Mouse (Mus musculus): ENCODE measurements around the gene Vpreb1.
"Not testable (repeated sequence)": the region's sequence is repeated elsewhere in the genome, so short reads cannot be mapped to it uniquely, and the experiment has no call there.

The Vpreb1 gene

GRCm38 (mm10) chr16:16870617-16871331, at the start of gene Vpreb1, which contains the start of gene Top3b:
TSS of gene Vpreb1 (minus strand) at chr16:16870843.
TSS of gene Top3b (plus strand) at chr16:16870736.
- peak; percentile 84 for DNase-seq (ENCODE audit: low spot score)

GRCm38 (mm10) chr16:16918441-16919117, 47.9 kb upstream of the Vpreb1 start:
- peak; percentile 7 for DNase-seq (ENCODE audit: low spot score)

GRCm38 (mm10) chr16:16913440-16913839, 42.8 kb upstream of the Vpreb1 start:
- no peak for DNase-seq (ENCODE audit: low spot score)

- DNase-seq (ENCODE audit: low spot score), result peak; percentile 45
Measured at GRCm38 (mm10) chr16:16911641-16912597, 41.3 kb upstream of the Vpreb1 start.

- DNase-seq (ENCODE audit: low spot score), result peak; percentile 40
Measured at GRCm38 (mm10) chr16:16907799-16908198, 37.2 kb upstream of the Vpreb1 start.

GRCm38 (mm10) chr16:16903188-16903587, 32.5 kb upstream of the Vpreb1 start:
- DNase-seq (ENCODE audit: low spot score), result no peak

- DNase-seq (ENCODE audit: low spot score), result no peak
Measured at GRCm38 (mm10) chr16:16902329-16902728, 31.7 kb upstream of the Vpreb1 start.

GRCm38 (mm10) chr16:16897056-16897584, 26.5 kb upstream of the Vpreb1 start:
- DNase-seq (ENCODE audit: low spot score), result no peak

- peak; percentile 92 for DNase-seq (ENCODE audit: low spot score)
Measured at GRCm38 (mm10) chr16:16896382-16897055, 25.9 kb upstream of the Vpreb1 start, which contains the start of gene Ppm1f. TSS of gene Ppm1f (plus strand) at chr16:16896469.

GRCm38 (mm10) chr16:16896015-16896381, 25.4 kb upstream of the Vpreb1 start:
- no peak for DNase-seq (ENCODE audit: low spot score)

- DNase-seq (ENCODE audit: low spot score), result no peak
Measured at GRCm38 (mm10) chr16:16892366-16892765, 21.7 kb upstream of the Vpreb1 start.

GRCm38 (mm10) chr16:16888341-16888740, 17.7 kb upstream of the Vpreb1 start:
- DNase-seq (ENCODE audit: low spot score), result no peak

GRCm38 (mm10) chr16:16879025-16879424, 8.4 kb upstream of the Vpreb1 start:
- no peak for DNase-seq (ENCODE audit: low spot score)

- no peak for DNase-seq (ENCODE audit: low spot score)
Measured at GRCm38 (mm10) chr16:16870241-16870616, 414 bp downstream of the Vpreb1 start.

GRCm38 (mm10) chr16:16865696-16866561, 4.7 kb downstream of the Vpreb1 start:
- DNase-seq (ENCODE audit: low spot score), result no peak

GRCm38 (mm10) chr16:16865217-16865616, 5.4 kb downstream of the Vpreb1 start:
- no peak for DNase-seq (ENCODE audit: low spot score)

GRCm38 (mm10) chr16:16863978-16864377, 6.7 kb downstream of the Vpreb1 start, which contains the start of gene Igll1:
TSS of gene Igll1 (minus strand) at chr16:16863985.
- no peak for DNase-seq (ENCODE audit: low spot score)

- DNase-seq (ENCODE audit: low spot score), result no peak
Measured at GRCm38 (mm10) chr16:16862288-16862687, 8.4 kb downstream of the Vpreb1 start.

GRCm38 (mm10) chr16:16856731-16857476, 13.7 kb downstream of the Vpreb1 start:
- no peak for DNase-seq (ENCODE audit: low spot score)

- DNase-seq (ENCODE audit: low spot score), result not testable (repeated sequence)
Measured at GRCm38 (mm10) chr16:16856054-16856453, 14.6 kb downstream of the Vpreb1 start.
